ENCODE assay signal across 9 mouse cellular contexts in the genomic region with DNA sequence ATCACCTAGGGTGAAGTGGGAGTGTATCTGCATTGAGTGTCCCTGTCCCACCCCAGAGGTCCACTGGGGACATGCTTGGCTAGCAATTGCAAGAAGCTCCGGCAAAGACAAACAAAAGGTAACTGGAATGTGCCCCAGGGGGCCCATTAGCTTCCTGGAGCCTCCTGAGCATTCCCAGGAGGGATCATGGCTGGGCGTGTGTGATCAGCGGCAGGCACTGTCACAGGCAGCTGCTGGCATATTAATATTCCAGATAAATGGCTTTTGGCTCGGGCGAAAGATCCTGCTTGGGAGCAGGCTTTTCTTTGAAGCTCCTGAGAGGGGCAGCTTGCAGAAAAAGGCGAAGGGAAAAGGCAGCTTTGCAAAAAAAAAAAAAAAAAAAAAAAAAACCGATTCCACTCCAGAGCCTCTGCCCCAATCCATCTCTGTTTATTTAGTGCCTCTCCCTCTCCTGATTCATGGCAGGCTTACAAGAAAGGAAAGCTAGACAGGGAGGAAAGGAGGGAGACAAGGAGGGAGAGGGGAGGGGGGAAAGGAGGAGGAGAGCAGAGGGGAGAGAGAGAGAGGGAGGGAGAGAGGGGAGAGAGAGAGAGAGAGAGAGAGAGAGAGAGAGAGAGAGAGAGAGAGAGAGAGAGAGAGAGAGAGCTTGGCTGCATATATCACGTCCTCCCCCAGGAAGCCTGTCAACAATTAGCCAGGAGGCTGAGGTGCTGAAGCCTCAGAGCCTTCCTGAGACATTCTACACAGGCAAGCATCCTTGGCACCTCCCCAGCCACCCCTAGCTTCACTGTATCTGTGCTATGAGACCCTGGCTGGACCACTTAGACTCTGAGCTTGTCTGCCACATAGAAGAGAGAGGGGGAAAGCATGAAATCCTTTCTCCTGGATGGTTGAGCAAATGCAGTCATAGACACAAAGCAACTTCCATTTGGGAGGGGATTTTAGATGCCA.
A peak's percentile ranks its signal among the peaks of the same experiment; 100 is the strongest.
DNase-seq lines count a peak whose midpoint lies in the region; ATAC-seq and TF ChIP-seq lines count a peak whose summit lies in the region.
"Had no signal": no experiment of that assay in that cellular context is flagged by ENCODE, and none has a peak within 500 bp of the region (broad histone marks: within the 10 kb centered on the region; RNA-seq: fewer than 3 reads in every experiment).

No protein-coding gene starts in this region.

- 6% methylated on average over 8 of the region's 8 CpGs for WGBS in heart, embryonic 15.5 days
- 1% methylated on average over 8 of the region's 8 CpGs for WGBS in hindbrain, embryonic 16.5 days
- WGBS in thymus, adult 2 months: 69% methylated on average over 8 of the region's 8 CpGs

- peaks cover 10% of the 10 kb centered on the region for H3K4me1 ChIP-seq in heart, embryonic 15.5 days (replicated peaks)
- peaks cover 16% of the 10 kb centered on the region for H3K4me1 ChIP-seq in hindbrain, embryonic 16.5 days (ENCODE audit: control insufficient read depth, insufficient read depth, low read depth, low read length)
- no peaks in the 10 kb centered on the region for H3K4me1 ChIP-seq in thymus, adult 2 months (replicated peaks; ENCODE audit: control insufficient read depth, insufficient read depth, low read length)

- H3K27me3 ChIP-seq in heart, embryonic 15.5 days: no peaks in the 10 kb centered on the region
- no peaks in the 10 kb centered on the region for H3K27me3 ChIP-seq in hindbrain, embryonic 16.5 days (replicated peaks; ENCODE audit: control insufficient read depth, insufficient read depth, low read length)
- H3K27me3 ChIP-seq in thymus, adult 2 months (ENCODE audit: control insufficient read depth, insufficient read depth, low read length): no peaks in the 10 kb centered on the region

- H3K9ac ChIP-seq in heart, embryonic 15.5 days: no peak overlapping the region
- peak overlapping the region; percentile 43 for H3K9ac ChIP-seq in hindbrain, embryonic 16.5 days (ENCODE audit: low read depth, low read length)

- H3K27ac ChIP-seq in heart, embryonic 15.5 days: no peak overlapping the region; the same call in 1 of the 2 replicates
- H3K27ac ChIP-seq in hindbrain, embryonic 16.5 days (ENCODE audit: low read depth, low read length): peak overlapping the region; percentile 86
- no peak overlapping the region for H3K27ac ChIP-seq in thymus, adult 2 months (ENCODE audit: control insufficient read depth, insufficient read depth, low read length)
- H3K27ac ChIP-seq: heart, adult 2 months had no signal

- DNase-seq in heart, postnatal 4 days: no peak
- DNase-seq in MN1 (ENCODE audit: low spot score): peak; percentile 84
- peak; percentile 60 for DNase-seq in embryo, embryonic 10 days (ENCODE audit: low spot score)
- peak; percentile 92 for DNase-seq in mesoderm, embryonic 11.5 days (ENCODE audit: low read depth, low spot score)
- no peak for DNase-seq in B cell, adult 2 months
- no peak for DNase-seq in thymus, adult 2 months

- ATAC-seq in heart, embryonic 15.5 days (replicated peaks; ENCODE audit: insufficient number of reproducible peaks, insufficient read depth, low FRiP score, low read depth): no peak
- peak; percentile 76 for ATAC-seq in hindbrain, embryonic 16.5 days

- no peak for TF ChIP-seq POLR2A in thymus, adult 2 months (IDR thresholded peaks at IDR 0.05; ENCODE audit: control insufficient read depth, extremely low read depth, insufficient read depth, low read length, poor library complexity)

- no peaks in the 10 kb centered on the region for H3K9me3 ChIP-seq in heart, embryonic 15.5 days (replicated peaks)
- no peaks in the 10 kb centered on the region for H3K9me3 ChIP-seq in hindbrain, embryonic 16.5 days (ENCODE audit: control insufficient read depth, low read length)

- no peaks in the 10 kb centered on the region for H3K36me3 ChIP-seq in heart, embryonic 15.5 days
- H3K36me3 ChIP-seq in hindbrain, embryonic 16.5 days (ENCODE audit: control insufficient read depth, insufficient read depth, low read length): no peaks in the 10 kb centered on the region
- H3K36me3 ChIP-seq in thymus, adult 2 months (ENCODE audit: control insufficient read depth, insufficient read depth, low read length): no peaks in the 10 kb centered on the region

- no peak for TF ChIP-seq CTCF in thymus, adult 2 months (IDR thresholded peaks at IDR 0.05; ENCODE audit: borderline replicate concordance, control insufficient read depth, extremely low read depth, insufficient read depth, low read length, poor library complexity)

- peak overlapping the region; percentile 34; the same call in 1 of the 2 replicates for H3K4me2 ChIP-seq in heart, embryonic 15.5 days
- H3K4me2 ChIP-seq in hindbrain, embryonic 16.5 days (ENCODE audit: low read length): peak overlapping the region; percentile 40

- H3K4me3 ChIP-seq in heart, embryonic 15.5 days: no peak overlapping the region
- H3K4me3 ChIP-seq in hindbrain, embryonic 16.5 days (ENCODE audit: low read length): no peak overlapping the region
- H3K4me3 ChIP-seq in thymus, adult 2 months (ENCODE audit: control insufficient read depth, insufficient read depth, low read length): no peak overlapping the region
- H3K4me3 ChIP-seq: heart, adult 2 months had no signal

Comparison
In these comparisons a context has a peak if more than half of its experiments do, and no peak if none do; other contexts are left out.
1. DNase-seq: peak in MN1 (single experiment), embryo, embryonic 10 days (single experiment) and mesoderm, embryonic 11.5 days (single experiment); none in heart, postnatal 4 days (single experiment), B cell, adult 2 months (0 of 2) and thymus, adult 2 months (single experiment).